Mouse (Mus musculus) cerebellum, adult 2 months (tissue): ENCODE measurements at regions not wholly inside any gene's neighbourhood (a gene's known extent, or its start where the extent isn't known, plus 50 kb on each side); places are given as distances from the start of the nearest gene placed in this dataset.

Source experiments
- CTCF ChIP-seq: fragments of 200-500 bp; IDR thresholded peaks from 2 replicates; pipeline ENCODE4 v1.5.1; 2011; ENCODE audit warnings: low read depth, mild to moderate bottlenecking, control low read depth, low read length, moderate library complexity, borderline replicate concordance; ENCODE audit not compliant: insufficient read depth
- POLR2A ChIP-seq: fragments of 200-500 bp; IDR thresholded peaks from 2 replicates; pipeline ENCODE4 v1.6.1; 2011; ENCODE audit warnings: low read length, control low read depth, borderline replicate concordance; ENCODE audit not compliant: insufficient read depth

DNA sequence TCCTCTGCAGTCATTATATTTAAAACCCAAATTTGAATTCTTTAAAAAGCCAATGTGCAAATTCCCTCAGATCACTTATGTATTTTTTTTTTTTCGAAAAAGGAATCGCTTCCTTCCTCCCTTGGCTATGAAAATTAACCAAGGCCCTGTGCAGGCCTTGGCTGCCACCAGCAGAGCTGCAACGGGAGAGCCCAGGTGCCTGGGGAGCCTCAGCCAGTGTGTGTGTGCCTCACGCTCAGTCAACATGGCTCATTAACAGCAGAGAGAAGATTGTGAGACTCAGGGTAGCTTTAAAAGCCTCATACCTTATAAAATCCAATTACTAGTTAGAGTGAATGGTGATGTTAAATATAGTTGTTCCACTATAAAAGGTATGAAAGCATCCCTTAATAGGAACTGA, 148.6 kb downstream of the Mex3b start:
- TF ChIP-seq CTCF: no peak
- TF ChIP-seq POLR2A: no peak
